Mouse (Mus musculus): ENCODE data around the gene Kpna6. TPM values are rescaled to one million over a fixed set of nuclear protein-coding genes. Genes with fewer than 3 reads are reported as not detected.

The Kpna6 gene
- 15.1 and 15.6 TPM in 2 replicates for total RNA-seq (2014; rRNA removed)
- 17.4 and 19.4 TPM in 2 replicates for polyA plus RNA-seq (2012; rRNA removed)

GRCm38 (mm10) chr4:129672083-129672877, at the start of gene Kpna6:
Gene Kpna6, minus strand, starts transcription at chr4:129672767.
- Histone ChIP-seq H3K27me3 (ENCODE audit: control insufficient read depth, insufficient read depth, low read length) (no peaks in the 10 kb centered on the region), H3K27ac (replicated peaks; ENCODE audit: insufficient read depth, low read depth, low read length) (peak within 1 kb of the TSS; percentile 89), H3K36me3 (ENCODE audit: control insufficient read depth, insufficient read depth, low read length) (peaks cover 1% of the 10 kb centered on the region; the same call in 1 of the 2 replicates), H3K4me3 (ENCODE audit: insufficient read depth, low read depth, low read length) (peak within 1 kb of the TSS; percentile 94), H3K79me2 (ENCODE audit: control insufficient read depth, insufficient read depth, low read length) (peaks cover 7% of the 10 kb centered on the region; the same call in 1 of the 2 replicates), H3K4me1 (ENCODE audit: control insufficient read depth, insufficient read depth, low read length) (peaks cover 7% of the 10 kb centered on the region), H3K9ac (ENCODE audit: low read depth, low read length) (peak within 1 kb of the TSS; percentile 95)
- peak; percentile 84 for DNase-seq (ENCODE audit: extremely low read depth, low read depth, low spot score)
- under 1% methylated on average over 65 of the region's 65 CpGs for WGBS
- 0 out of 2 replicates have a peak, but pooled peaks have one; percentile 35 for TF ChIP-seq POLR2A (IDR thresholded peaks at IDR 0.05; ENCODE audit: extremely low read depth, insufficient read depth, low read length)
- TF ChIP-seq CTCF (IDR thresholded peaks at IDR 0.05; ENCODE audit: low read depth, low read length), result no peak

GRCm38 (mm10) chr4:129716310-129716709, 43.7 kb upstream of the Kpna6 start:
- H3K4me1 ChIP-seq (ENCODE audit: control insufficient read depth, insufficient read depth, low read length), result no peaks in the 10 kb centered on the region
- peaks cover 68% of the 10 kb centered on the region for H3K36me3 ChIP-seq (ENCODE audit: control insufficient read depth, insufficient read depth, low read length)
- DNase-seq (ENCODE audit: extremely low read depth, low read depth, low spot score), result no peak
- H3K79me2 ChIP-seq (ENCODE audit: control insufficient read depth, insufficient read depth, low read length), result no peaks in the 10 kb centered on the region
- 95% methylated on average over 9 of the region's 9 CpGs for WGBS
- H3K27me3 ChIP-seq (ENCODE audit: control insufficient read depth, insufficient read depth, low read length), result no peaks in the 10 kb centered on the region
- H3K27ac ChIP-seq (replicated peaks; ENCODE audit: insufficient read depth, low read depth, low read length), result no peak overlapping the region
- H3K9ac ChIP-seq (ENCODE audit: low read depth, low read length), result no peak overlapping the region
- TF ChIP-seq POLR2A (IDR thresholded peaks at IDR 0.05; ENCODE audit: extremely low read depth, insufficient read depth, low read length) (no peak), CTCF (IDR thresholded peaks at IDR 0.05; ENCODE audit: low read depth, low read length) (no peak)
- no peak overlapping the region for H3K4me3 ChIP-seq (ENCODE audit: insufficient read depth, low read depth, low read length)

- Histone ChIP-seq H3K9ac (ENCODE audit: low read depth, low read length) (no peak overlapping the region), H3K36me3 (ENCODE audit: control insufficient read depth, insufficient read depth, low read length) (peaks cover 54% of the 10 kb centered on the region), H3K79me2 (ENCODE audit: control insufficient read depth, insufficient read depth, low read length) (no peaks in the 10 kb centered on the region), H3K4me1 (ENCODE audit: control insufficient read depth, insufficient read depth, low read length) (no peaks in the 10 kb centered on the region), H3K4me3 (ENCODE audit: insufficient read depth, low read depth, low read length) (no peak overlapping the region), H3K27me3 (ENCODE audit: control insufficient read depth, insufficient read depth, low read length) (no peaks in the 10 kb centered on the region), H3K27ac (replicated peaks; ENCODE audit: insufficient read depth, low read depth, low read length) (no peak overlapping the region)
- no peak for DNase-seq (ENCODE audit: extremely low read depth, low read depth, low spot score)
- WGBS, result 93% methylated on average over 8 of the region's 8 CpGs
- TF ChIP-seq CTCF (IDR thresholded peaks at IDR 0.05; ENCODE audit: low read depth, low read length) (no peak), POLR2A (IDR thresholded peaks at IDR 0.05; ENCODE audit: extremely low read depth, insufficient read depth, low read length) (no peak)
Observed at GRCm38 (mm10) chr4:129709486-129710129, 37.0 kb upstream of the Kpna6 start.

- TF ChIP-seq CTCF (IDR thresholded peaks at IDR 0.05; ENCODE audit: low read depth, low read length) (no peak), POLR2A (IDR thresholded peaks at IDR 0.05; ENCODE audit: extremely low read depth, insufficient read depth, low read length) (no peak)
- Histone ChIP-seq H3K27me3 (ENCODE audit: control insufficient read depth, insufficient read depth, low read length) (no peaks in the 10 kb centered on the region), H3K36me3 (ENCODE audit: control insufficient read depth, insufficient read depth, low read length) (peaks cover 34% of the 10 kb centered on the region), H3K27ac (replicated peaks; ENCODE audit: insufficient read depth, low read depth, low read length) (no peak overlapping the region), H3K4me1 (ENCODE audit: control insufficient read depth, insufficient read depth, low read length) (no peaks in the 10 kb centered on the region), H3K79me2 (ENCODE audit: control insufficient read depth, insufficient read depth, low read length) (no peaks in the 10 kb centered on the region), H3K4me3 (ENCODE audit: insufficient read depth, low read depth, low read length) (no peak overlapping the region), H3K9ac (ENCODE audit: low read depth, low read length) (no peak overlapping the region)
- no peak for DNase-seq (ENCODE audit: extremely low read depth, low read depth, low spot score)
- 88% methylated on average over 3 of the region's 3 CpGs for WGBS
Observed at GRCm38 (mm10) chr4:129706750-129707149, 34.2 kb upstream of the Kpna6 start.

GRCm38 (mm10) chr4:129702454-129702853, 29.9 kb upstream of the Kpna6 start:
- Histone ChIP-seq H3K27ac (replicated peaks; ENCODE audit: insufficient read depth, low read depth, low read length) (no peak overlapping the region), H3K4me1 (ENCODE audit: control insufficient read depth, insufficient read depth, low read length) (no peaks in the 10 kb centered on the region), H3K27me3 (ENCODE audit: control insufficient read depth, insufficient read depth, low read length) (no peaks in the 10 kb centered on the region), H3K9ac (ENCODE audit: low read depth, low read length) (no peak overlapping the region), H3K4me3 (ENCODE audit: insufficient read depth, low read depth, low read length) (no peak overlapping the region), H3K36me3 (ENCODE audit: control insufficient read depth, insufficient read depth, low read length) (peaks cover 3% of the 10 kb centered on the region), H3K79me2 (ENCODE audit: control insufficient read depth, insufficient read depth, low read length) (no peaks in the 10 kb centered on the region)
- WGBS, result 71% methylated on average over 11 of the region's 11 CpGs
- TF ChIP-seq CTCF (IDR thresholded peaks at IDR 0.05; ENCODE audit: low read depth, low read length), result no peak
- no peak for TF ChIP-seq POLR2A (IDR thresholded peaks at IDR 0.05; ENCODE audit: extremely low read depth, insufficient read depth, low read length)
- no peak for DNase-seq (ENCODE audit: extremely low read depth, low read depth, low spot score)

Measured in liver, adult 2 months (tissue).